Mouse (Mus musculus) brain, embryonic 14.5 days (tissue): ENCODE data around the gene Fthl17e.
"Not testable (repeated sequence)": the region's sequence is repeated elsewhere in the genome, so short reads cannot be mapped to it uniquely, and the experiment has no call there.

Source experiments
- CTCF ChIP-seq: fragments of 200-500 bp; IDR thresholded peaks from 2 replicates; pipeline ENCODE4 v1.5.1; 2012; ENCODE audit warnings: inconsistent platforms, mild to moderate bottlenecking, moderate library complexity, borderline replicate concordance; ENCODE audit not compliant: insufficient read depth, insufficient read length; ENCODE audit errors: extremely low read depth
- POLR2A ChIP-seq: fragments of 200-500 bp; IDR thresholded peaks from 2 replicates; pipeline ENCODE4 v1.6.1; 2012; ENCODE audit warnings: mild to moderate bottlenecking, inconsistent platforms, borderline replicate concordance; ENCODE audit not compliant: poor library complexity, insufficient read depth, insufficient read length, severe bottlenecking; ENCODE audit errors: extremely low read depth

- not testable (repeated sequence) for TF ChIP-seq CTCF, POLR2A
These were observed 8.3 kb downstream of the Fthl17e start for GRCm38 (mm10) chrX:9041611-9042010.
